Mouse (Mus musculus): ENCODE data around the gene Cldn7.
"Not testable (repeated sequence)": the region's sequence is repeated elsewhere in the genome, so short reads cannot be mapped to it uniquely, and the experiment has no call there.

Gene Cldn7

GRCm38 (mm10) chr11:70013408-70013807, 48.8 kb downstream of the Cldn7 start:
- DNase-seq (ENCODE audit: low read depth, low spot score) = no peak

DNA sequence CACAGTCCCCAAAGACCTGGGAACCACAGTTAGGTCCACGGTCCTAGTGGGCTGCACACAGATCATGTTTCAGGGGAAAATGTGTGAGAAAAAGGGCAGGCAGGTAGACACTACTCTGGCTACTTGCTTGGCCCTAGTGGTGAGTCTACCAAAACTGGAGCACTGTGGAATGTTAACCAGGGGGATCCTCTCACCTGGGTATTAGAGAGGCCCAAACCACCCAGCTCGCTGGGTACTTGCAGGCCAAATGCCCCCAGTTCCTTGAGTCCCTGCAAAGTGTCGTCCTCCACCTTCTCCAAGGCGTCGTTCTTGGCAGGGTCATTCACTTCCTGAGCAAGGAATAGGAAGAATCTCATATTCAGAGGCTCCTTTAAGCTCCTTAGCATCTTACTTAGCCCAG, 49.5 kb downstream of the Cldn7 start:
- no peak for DNase-seq (ENCODE audit: low read depth, low spot score)

DNA sequence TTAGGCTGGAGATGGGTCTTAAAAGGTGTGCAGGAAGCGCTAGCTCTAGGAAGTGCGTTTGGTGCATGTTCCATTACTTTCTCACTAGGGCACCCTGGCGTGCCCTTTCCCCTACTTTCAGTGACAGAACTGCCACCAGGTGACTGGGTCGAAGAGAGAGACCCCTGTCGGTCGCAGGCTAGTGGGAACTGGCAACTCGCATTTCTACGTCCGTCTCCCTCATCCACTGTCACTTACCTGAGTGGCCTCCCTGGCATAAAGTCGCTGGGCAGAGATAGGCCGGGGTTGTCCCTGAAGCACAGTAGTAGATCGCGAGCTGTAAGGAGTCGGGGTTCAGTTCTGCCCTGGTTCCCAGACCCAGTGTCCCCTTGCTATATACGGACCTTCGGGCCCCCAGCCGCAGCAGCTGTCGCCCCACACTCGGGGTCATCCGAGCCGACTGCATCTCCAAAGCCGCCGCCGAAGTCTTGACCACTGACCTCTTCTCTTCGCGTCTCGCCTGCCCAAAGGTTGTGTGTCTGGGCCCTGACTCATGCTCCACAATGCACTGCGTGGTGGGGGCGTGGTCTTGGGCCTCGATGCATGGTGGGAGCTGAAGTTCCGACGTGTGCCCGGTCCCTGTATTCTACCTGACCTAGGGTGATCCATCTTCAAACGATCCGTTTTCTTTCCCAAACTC, 50.4 kb downstream of the Cldn7 start, which contains the start of gene Acadvl:
Acadvl (minus strand) TSS at position 532 of the 679 bp plus-strand sequence.
- DNase-seq (ENCODE audit: low read depth, low spot score) = no peak

- no peak for DNase-seq (ENCODE audit: low read depth, low spot score)
Observed at GRCm38 (mm10) chr11:70015677-70016076, 51.1 kb downstream of the Cldn7 start.

- DNase-seq (ENCODE audit: low read depth, low spot score) = not testable (repeated sequence)
Observed at GRCm38 (mm10) chr11:70016177-70016576, 51.6 kb downstream of the Cldn7 start.

DNA sequence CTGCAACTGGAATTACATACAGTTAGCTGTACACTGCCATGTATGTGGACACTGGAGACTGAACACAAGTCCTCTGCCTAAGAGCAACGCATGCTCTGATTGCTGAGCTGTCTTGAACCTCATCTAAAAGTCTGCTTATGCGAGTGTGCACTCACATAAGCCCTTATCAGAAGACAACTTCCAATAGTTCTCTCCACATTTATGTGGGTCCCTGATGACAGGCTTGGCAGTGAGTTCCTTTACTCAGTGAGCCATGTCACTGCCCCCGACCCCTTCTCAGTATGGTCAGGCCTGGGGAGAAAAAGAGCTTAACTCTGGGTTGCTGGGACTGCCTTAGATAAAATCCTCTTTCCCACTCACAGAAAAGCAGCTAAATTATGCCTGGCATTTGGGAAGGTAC, 52.1 kb downstream of the Cldn7 start, which contains the start of gene Dlg4:
Dlg4 (plus strand) TSS at position 274 of the 400 bp plus-strand sequence.
- DNase-seq (ENCODE audit: low read depth, low spot score) = no peak

DNA sequence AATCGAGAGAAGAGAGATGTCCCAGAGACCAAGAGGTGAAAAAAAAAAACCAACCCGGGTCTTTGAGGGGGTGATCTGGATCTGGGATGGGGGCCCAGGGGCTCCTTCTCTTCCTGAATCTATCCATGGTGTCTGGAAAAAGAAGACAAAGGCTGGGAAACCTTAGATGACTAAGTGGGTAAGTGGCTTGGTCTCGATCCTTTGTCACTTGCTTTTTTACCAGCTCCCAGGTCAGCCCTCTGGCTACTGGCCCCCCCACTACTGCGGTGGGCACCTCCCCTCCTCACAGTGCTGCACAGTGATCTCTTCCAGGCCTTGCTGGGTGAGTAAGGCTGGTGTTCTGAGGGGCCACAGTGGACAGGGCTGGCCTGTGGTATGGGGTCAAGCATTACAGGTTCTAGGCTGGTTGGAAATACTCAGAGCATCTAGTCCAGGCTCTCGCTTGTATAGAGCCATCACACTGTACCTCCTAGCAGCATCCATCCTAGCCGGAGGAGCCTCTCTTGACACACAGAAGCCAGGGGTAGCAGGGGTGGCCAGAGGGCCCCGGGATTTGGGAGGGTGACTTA, 52.7 kb downstream of the Cldn7 start:
- no peak for DNase-seq (ENCODE audit: low read depth, low spot score)

All from brain, embryonic 18.5 days (tissue).